Mouse (Mus musculus) hindbrain, embryonic 13.5 days (tissue): ENCODE results near the gene Prdm16. TPM values are rescaled to one million over a fixed set of nuclear protein-coding genes. Genes with fewer than 3 reads are reported as not detected.

Experiments used
- ATAC-seq: fragments of 200-750 bp; cut with Nextera tagmentation; 2 replicates; pipeline ENCODE4 v1.8.0; 2017; ENCODE audit warnings: moderate TSS enrichment; ENCODE audit not compliant: low FRiP score
- H3K27ac ChIP-seq: fragments of 300-500 bp; sonication (generic); 2 replicates; pipeline ENCODE4 v1.5.1; 2015; ENCODE audit warnings: inconsistent platforms, mild to moderate bottlenecking, moderate library complexity
- H3K27me3 ChIP-seq: fragments of 300-500 bp; sonication (generic); 2 replicates; pipeline ENCODE4 v1.6.1; 2015; ENCODE audit warnings: mild to moderate bottlenecking, inconsistent platforms
- H3K36me3 ChIP-seq: fragments of 300-500 bp; sonication (generic); 2 replicates; pipeline ENCODE4 v1.6.1; 2015; ENCODE audit warnings: mild to moderate bottlenecking, inconsistent platforms
- H3K4me1 ChIP-seq: fragments of 300-500 bp; sonication (generic); replicated peaks from 2 replicates; pipeline ENCODE4 v1.6.1; 2015; ENCODE audit warnings: inconsistent platforms
- H3K4me2 ChIP-seq: fragments of 300-500 bp; sonication (generic); 2 replicates; pipeline ENCODE4 v1.6.1; 2015; ENCODE audit warnings: inconsistent platforms, mild to moderate bottlenecking, moderate library complexity
- H3K4me3 ChIP-seq: fragments of 300-500 bp; sonication (generic); 2 replicates; pipeline ENCODE4 v1.5.1; 2015; ENCODE audit warnings: mild to moderate bottlenecking, inconsistent platforms
- H3K9ac ChIP-seq: fragments of 300-500 bp; sonication (generic); 2 replicates; pipeline ENCODE4 v1.6.1; 2015; ENCODE audit warnings: mild to moderate bottlenecking, inconsistent platforms
- H3K9me3 ChIP-seq: fragments of 300-500 bp; sonication (generic); 2 replicates; pipeline ENCODE4 v1.6.1; 2016; ENCODE audit warnings: inconsistent platforms
- WGBS: fragments of 180-500 bp; shearing (Covaris S2); methylation state at CpG from one replicate; pipeline ENCODE4 v1.1.7; 2015; 5-methylcytosine and 5-hydroxymethylcytosine counted together
- polyA plus RNA-seq: library from polyadenylated mRNA; unstranded; fragments of >200 nt; fragmentation: Nextera tagmentation; extraction: Ambion mirVana; gene quantifications from 2 replicates; pipeline ENCODE4 v1.2.1, GENCODE M21; 2015

The Prdm16 gene
- polyA plus RNA-seq, 1 experiment from 2014 or later = 17.2 TPM

DNA sequence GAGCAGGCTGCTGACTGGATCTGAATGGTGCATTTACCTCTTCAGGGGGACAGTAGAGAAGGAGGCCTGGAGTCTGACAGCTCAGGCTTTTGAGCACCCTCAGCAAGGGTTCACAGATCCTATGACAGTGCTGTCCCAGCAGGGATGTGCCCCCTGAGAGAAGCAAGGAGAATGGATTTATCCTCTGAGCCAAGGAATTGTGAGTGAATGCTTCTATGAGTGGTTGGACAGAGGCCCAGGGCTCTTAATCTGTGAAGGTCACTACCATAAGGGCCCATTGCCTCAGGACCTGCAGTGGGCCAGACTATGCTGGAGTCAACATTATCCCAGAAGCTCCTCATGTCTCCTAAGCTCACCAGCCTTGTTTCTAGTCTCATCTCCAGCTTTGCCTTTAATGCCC lies 23.4 kb upstream of the Prdm16 start:
- Histone ChIP-seq H3K27ac (no peak overlapping the region), H3K9ac (no peak overlapping the region), H3K36me3 (no peaks in the 10 kb centered on the region), H3K9me3 (no peaks in the 10 kb centered on the region), H3K27me3 (peaks cover 34% of the 10 kb centered on the region), H3K4me1 (peaks cover 5% of the 10 kb centered on the region; the same call in 1 of the 2 replicates), H3K4me3 (no peak overlapping the region), H3K4me2 (no peak overlapping the region)
- ATAC-seq = no peak

DNA sequence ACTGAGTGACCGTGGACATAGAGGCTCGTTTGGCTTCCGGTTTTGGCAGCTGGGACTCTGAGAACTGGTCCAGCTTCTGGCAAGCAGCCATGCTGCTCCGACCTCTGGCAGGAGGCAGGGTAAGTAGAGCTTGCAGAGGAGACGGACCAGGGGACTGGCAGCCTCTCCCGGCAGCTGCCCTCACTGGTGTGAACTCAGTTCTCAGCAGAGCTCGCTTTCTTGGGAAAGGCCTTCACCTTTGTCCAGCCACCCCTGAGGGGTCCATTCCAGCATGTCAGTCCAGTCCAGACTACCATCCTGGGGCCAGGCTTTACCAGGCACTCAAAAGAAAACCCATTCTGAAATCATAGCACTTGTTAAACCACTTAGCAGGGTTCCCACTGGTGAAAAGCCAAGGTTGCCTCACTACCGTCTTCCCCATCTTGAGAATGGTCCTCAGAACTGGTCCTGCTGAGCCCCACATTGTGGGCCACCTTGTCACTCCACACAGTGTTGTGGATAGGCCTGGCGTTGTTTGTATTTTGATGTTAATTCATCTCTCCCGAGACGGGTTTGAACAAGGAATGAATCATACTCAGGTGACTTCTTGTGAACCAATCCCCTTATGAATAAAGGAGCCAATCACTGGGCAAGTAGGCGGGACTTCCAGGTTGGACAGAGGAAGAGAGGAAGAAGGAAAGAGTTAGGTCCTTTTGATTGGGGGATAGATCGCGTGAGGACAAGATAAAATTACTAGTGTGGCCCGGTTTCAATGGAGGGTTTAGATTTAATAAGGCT lies 18.6 kb upstream of the Prdm16 start:
- Histone ChIP-seq H3K9ac (no peak overlapping the region), H3K4me2 (no peak overlapping the region), H3K9me3 (no peaks in the 10 kb centered on the region), H3K27ac (no peak overlapping the region), H3K4me1 (peaks cover 8% of the 10 kb centered on the region), H3K4me3 (no peak overlapping the region), H3K36me3 (no peaks in the 10 kb centered on the region), H3K27me3 (peaks cover 31% of the 10 kb centered on the region)
- 75% methylated on average over 15 of the region's 15 CpGs for WGBS
- ATAC-seq = no peak

GRCm38 (mm10) chr4:154652494-154652893 lies 15.8 kb upstream of the Prdm16 start:
- Histone ChIP-seq H3K27me3 (peaks cover 48% of the 10 kb centered on the region), H3K36me3 (no peaks in the 10 kb centered on the region), H3K4me1 (peaks cover 8% of the 10 kb centered on the region), H3K9me3 (peaks cover under 1% of the 10 kb centered on the region; the same call in 1 of the 2 replicates), H3K27ac (no peak overlapping the region), H3K4me3 (no peak overlapping the region), H3K9ac (no peak overlapping the region), H3K4me2 (no peak overlapping the region)
- WGBS = 16% methylated on average over 5 of the region's 5 CpGs
- ATAC-seq = no peak

DNA sequence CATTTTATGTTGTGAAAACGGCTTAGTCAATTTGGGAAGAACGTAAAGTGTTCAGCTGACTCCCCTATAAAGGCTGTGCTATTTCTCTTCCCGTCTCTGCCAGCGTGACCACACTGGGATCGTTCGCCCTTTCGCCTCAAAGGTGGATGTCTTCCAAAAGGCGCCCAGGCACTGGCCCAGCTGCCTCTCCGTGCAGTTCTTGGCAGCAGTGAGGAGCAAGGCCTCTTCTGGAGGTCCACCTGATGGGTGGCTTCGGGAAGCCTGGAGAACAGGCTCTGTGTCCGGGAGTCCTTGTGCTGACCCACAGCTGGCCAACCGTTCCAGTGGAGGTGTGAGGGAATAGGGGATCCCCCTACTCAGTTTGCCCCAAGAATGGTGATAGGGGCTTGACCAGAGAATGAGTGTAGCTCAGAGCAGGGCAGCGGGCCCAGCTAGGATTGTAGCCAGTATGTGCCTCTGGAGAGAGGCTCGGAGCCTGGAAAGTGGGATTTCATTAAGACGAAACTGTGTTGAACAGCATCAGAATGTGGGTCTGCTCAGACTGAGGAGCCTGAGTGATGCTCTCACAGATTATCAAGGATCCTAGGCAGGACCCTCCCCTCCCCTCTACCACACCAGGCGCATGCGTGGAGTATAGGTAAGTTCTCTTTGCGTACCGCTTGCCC lies 12.5 kb upstream of the Prdm16 start:
- Histone ChIP-seq H3K4me2 (no peak overlapping the region), H3K36me3 (no peaks in the 10 kb centered on the region), H3K9me3 (peaks cover 11% of the 10 kb centered on the region; the same call in 1 of the 2 replicates), H3K27me3 (peaks cover 71% of the 10 kb centered on the region), H3K27ac (no peak overlapping the region), H3K4me1 (peaks cover 8% of the 10 kb centered on the region), H3K4me3 (no peak overlapping the region), H3K9ac (no peak overlapping the region)
- WGBS = 82% methylated on average over 19 of the region's 19 CpGs
- no peak for ATAC-seq

GRCm38 (mm10) chr4:154642496-154642895 lies 5.8 kb upstream of the Prdm16 start:
- ATAC-seq = no peak
- Histone ChIP-seq H3K27ac (no peak overlapping the region), H3K36me3 (no peaks in the 10 kb centered on the region), H3K4me3 (no peak overlapping the region), H3K9ac (no peak overlapping the region), H3K9me3 (peaks cover 11% of the 10 kb centered on the region; the same call in 1 of the 2 replicates), H3K4me2 (no peak overlapping the region), H3K4me1 (peaks cover 19% of the 10 kb centered on the region), H3K27me3 (peaks cover 98% of the 10 kb centered on the region)
- 6% methylated on average over 6 of the region's 6 CpGs for WGBS

- Histone ChIP-seq H3K27me3 (peaks cover 98% of the 10 kb centered on the region), H3K4me3 (0 out of 2 replicates have a peak overlapping the region, but pooled peaks have one; percentile 12), H3K4me2 (peak overlapping the region; percentile 32; the same call in 1 of the 2 replicates), H3K27ac (no peak overlapping the region), H3K9ac (no peak overlapping the region; the same call in 1 of the 2 replicates), H3K36me3 (no peaks in the 10 kb centered on the region), H3K9me3 (peaks cover 1% of the 10 kb centered on the region; the same call in 1 of the 2 replicates), H3K4me1 (peaks cover 29% of the 10 kb centered on the region)
- no peak for ATAC-seq
- WGBS = 1% methylated on average over 32 of the region's 32 CpGs
Measured at GRCm38 (mm10) chr4:154641296-154642110, 4.8 kb upstream of the Prdm16 start.

DNA sequence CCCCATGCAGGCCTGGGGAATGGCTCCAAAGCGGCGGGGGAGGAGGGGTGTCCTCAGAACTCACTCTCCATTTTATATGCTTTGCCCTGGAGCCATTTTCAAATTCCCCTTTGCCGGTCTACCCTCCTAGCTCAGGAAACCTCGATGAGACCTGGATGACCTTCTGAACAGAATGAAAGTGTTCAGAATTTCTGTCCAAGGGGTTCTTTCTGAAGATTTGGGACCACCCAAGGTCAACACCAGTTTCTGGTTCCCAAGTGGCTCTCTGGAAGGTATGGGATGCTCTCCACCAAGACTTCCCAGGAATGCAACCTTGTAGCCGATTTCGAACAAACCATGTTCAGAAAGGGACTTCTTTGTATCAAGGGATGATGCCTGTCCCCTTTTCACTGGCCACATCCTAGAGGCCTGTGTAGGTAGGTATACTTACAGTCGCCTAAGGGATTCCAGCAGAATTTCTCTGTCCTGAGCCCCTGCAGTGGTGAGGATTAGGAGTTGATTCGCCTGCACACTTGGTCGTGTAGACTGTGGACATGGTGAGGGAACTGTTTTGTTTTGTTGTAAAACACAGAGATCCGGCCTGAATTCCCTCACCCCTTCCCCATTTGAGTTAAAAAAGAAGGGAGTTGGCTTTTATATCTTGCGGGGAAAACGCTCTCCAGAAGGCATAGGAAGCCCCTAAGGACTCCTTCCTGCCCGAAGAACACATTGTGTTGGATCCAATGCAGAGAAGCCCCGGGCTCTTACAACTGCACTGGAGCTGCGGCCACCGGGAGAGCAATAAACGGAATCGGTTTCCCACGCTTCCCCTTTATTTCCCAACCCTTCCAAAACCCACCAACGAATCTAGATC lies 4.0 kb upstream of the Prdm16 start:
- peak overlapping the region; percentile 1; the same call in 1 of the 2 replicates for H3K27ac ChIP-seq
- no peak overlapping the region for H3K4me3 ChIP-seq
- H3K4me2 ChIP-seq = peak overlapping the region; percentile 32
- no peaks in the 10 kb centered on the region for H3K9me3 ChIP-seq
- peaks cover 36% of the 10 kb centered on the region for H3K4me1 ChIP-seq
- H3K27me3 ChIP-seq = peaks cover 98% of the 10 kb centered on the region
- no peak overlapping the region for H3K9ac ChIP-seq
- no peak for ATAC-seq
- 4% methylated on average over 20 of the region's 20 CpGs for WGBS
- no peaks in the 10 kb centered on the region for H3K36me3 ChIP-seq

DNA sequence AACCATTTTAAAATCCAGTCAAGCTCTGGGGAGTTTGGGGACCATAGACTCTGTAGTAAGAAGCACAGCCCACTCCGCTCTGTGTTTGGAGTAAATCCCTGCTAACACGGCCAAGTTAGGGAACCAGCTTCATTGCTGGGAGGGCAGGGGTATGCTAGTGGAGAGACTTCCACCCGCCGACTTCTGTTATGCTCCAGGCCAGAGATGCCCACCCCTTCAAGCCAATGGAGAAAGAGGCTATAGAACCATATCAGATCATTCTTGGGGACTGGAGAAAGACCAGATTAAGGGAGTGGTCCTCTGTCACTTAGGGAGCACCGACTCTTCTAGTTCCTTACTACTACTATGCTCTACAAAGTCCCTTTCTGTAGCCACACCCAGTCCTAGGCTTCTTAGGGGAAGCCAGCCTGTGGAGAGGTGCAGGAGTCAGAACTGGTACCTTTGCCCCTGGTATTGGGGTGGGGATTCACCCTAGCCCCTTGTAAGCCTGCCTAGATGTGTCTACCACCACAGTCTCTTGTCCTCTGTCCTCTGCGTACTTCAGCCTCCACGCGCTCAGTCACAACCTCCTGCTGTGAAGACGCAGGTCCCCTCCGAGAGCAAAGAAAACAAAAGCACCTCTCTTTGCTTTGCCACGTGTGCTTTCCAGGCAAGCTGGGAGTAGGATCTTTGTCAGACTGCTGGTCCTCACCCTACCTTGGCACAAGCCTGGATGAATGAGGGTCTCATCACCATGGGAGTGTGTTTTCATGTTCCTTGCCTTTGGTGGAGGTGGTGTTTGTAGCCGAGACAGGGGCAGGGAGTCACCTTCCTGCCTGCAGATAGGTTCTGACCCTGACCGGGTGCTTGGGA lies 3.1 kb upstream of the Prdm16 start:
- no peaks in the 10 kb centered on the region for H3K36me3 ChIP-seq
- no peak overlapping the region; the same call in 1 of the 2 replicates for H3K9ac ChIP-seq
- no peaks in the 10 kb centered on the region for H3K9me3 ChIP-seq
- peak overlapping the region; percentile 15; the same call in 1 of the 2 replicates for H3K4me3 ChIP-seq
- ATAC-seq = no peak
- H3K4me1 ChIP-seq = peaks cover 45% of the 10 kb centered on the region
- peaks cover 99% of the 10 kb centered on the region for H3K27me3 ChIP-seq
- peak overlapping the region; percentile 1; the same call in 1 of the 2 replicates for H3K27ac ChIP-seq
- 5% methylated on average over 13 of the region's 13 CpGs for WGBS
- H3K4me2 ChIP-seq = peak overlapping the region; percentile 26

DNA sequence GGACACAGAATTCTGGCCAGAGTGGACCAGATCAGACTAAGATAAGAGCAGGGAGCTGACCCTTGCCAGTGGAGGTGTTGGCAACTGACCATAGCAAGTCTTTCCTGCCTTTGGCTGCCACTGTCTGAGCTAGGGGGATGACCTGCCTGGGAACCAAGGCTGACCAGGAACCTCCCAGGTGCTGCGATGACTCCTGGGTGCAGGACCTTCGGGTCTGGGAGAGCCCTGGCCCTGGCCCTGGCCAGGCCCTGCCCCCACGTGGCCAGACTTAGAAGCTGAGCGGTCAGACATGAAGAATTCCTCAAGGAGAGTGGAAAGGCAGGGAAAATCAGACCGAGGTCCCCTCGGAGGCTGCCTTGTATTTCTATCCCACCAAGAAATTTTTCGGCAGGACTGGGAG lies 2.5 kb upstream of the Prdm16 start:
- Histone ChIP-seq H3K9ac (no peak overlapping the region; the same call in 1 of the 2 replicates), H3K36me3 (no peaks in the 10 kb centered on the region), H3K4me3 (peak overlapping the region; percentile 15), H3K27me3 (peaks cover 100% of the 10 kb centered on the region), H3K4me2 (peak overlapping the region; percentile 26), H3K4me1 (peaks cover 49% of the 10 kb centered on the region), H3K27ac (peak overlapping the region; percentile 1; the same call in 1 of the 2 replicates), H3K9me3 (no peaks in the 10 kb centered on the region)
- WGBS = 2% methylated on average over 7 of the region's 7 CpGs
- no peak for ATAC-seq

- no peaks in the 10 kb centered on the region for H3K9me3 ChIP-seq
- H3K4me2 ChIP-seq = peak overlapping the region; percentile 61
- 5% methylated on average over 15 of the region's 15 CpGs for WGBS
- H3K27me3 ChIP-seq = peaks cover 100% of the 10 kb centered on the region
- no peak for ATAC-seq
- peak overlapping the region; percentile 88 for H3K27ac ChIP-seq
- peaks cover 49% of the 10 kb centered on the region for H3K4me1 ChIP-seq
- H3K4me3 ChIP-seq = peak overlapping the region; percentile 51
- peak overlapping the region; percentile 77 for H3K9ac ChIP-seq
- no peaks in the 10 kb centered on the region for H3K36me3 ChIP-seq
Measured at GRCm38 (mm10) chr4:154638320-154638886, 1.7 kb upstream of the Prdm16 start.
